Mouse (Mus musculus): ENCODE results near the gene Slc2a6. TPM values are rescaled to one million over a fixed set of nuclear protein-coding genes. Genes with fewer than 3 reads are reported as not detected.

Gene Slc2a6
- polyA plus RNA-seq, 1 experiment from 2014 or later, result 0.59 TPM

DNA sequence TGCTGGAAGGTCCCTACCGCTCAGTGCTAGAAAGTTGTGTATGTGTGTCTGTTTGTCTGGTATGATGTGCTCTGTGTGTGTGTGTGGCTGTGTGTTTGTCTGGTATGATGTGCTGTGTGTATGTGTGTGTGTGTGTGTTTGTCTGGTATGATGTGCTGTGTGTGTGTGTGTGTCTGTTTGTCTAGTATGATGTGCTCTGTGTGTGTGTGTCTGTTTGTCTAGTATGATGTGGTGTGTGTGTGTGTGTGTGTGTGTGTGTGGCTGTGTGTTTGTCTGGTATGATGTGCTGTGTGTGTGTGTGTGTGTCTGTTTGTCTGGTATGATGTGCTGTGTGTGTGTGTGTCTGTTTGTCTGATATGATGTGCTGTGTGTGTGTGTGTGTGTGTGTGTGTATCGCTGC lies 8.3 kb downstream of the Slc2a6 start:
- ATAC-seq, result no peak
- peaks cover 54% of the 10 kb centered on the region for H3K36me3 ChIP-seq (ENCODE audit: control insufficient read depth, insufficient read depth)
- H3K4me3 ChIP-seq (ENCODE audit: low read depth, low read length), result no peak overlapping the region
- H3K9ac ChIP-seq (ENCODE audit: low read depth, low read length), result no peak overlapping the region
- no peak for TF ChIP-seq CTCF (IDR thresholded peaks at IDR 0.05; ENCODE audit: low read depth)
- no peaks in the 10 kb centered on the region for H3K27me3 ChIP-seq (replicated peaks; ENCODE audit: control insufficient read depth, insufficient read depth, low read length)
- no peak overlapping the region for H3K4me2 ChIP-seq (replicated peaks; ENCODE audit: low read depth)
- H3K4me1 ChIP-seq (replicated peaks; ENCODE audit: control insufficient read depth, insufficient read depth, low read length), result no peaks in the 10 kb centered on the region
- H3K9me3 ChIP-seq (ENCODE audit: control insufficient read depth), result no peaks in the 10 kb centered on the region
- no peak overlapping the region for H3K27ac ChIP-seq (ENCODE audit: low read depth, low read length)
- 90% methylated on average over 2 of the region's 2 CpGs for WGBS

DNA sequence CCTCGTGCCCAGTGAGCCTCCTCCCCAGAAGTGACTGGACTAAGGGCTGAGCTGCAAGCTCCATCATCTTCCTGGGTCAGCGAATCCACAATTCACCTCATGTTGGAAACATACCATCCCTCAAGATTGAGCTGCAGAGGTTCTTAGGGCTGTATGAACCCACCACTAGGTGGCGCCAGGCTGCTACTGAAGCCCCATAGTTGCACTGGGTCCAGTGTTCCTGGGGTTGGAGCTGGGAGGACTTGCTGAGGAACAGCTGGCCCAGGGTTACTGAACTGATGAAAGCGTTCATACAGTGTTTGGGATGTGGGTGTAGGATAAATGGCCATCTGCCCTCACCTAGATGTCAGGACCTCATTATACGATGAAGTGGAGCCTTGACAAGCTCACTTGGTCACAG lies 10.0 kb downstream of the Slc2a6 start:
- peak; percentile 95 for TF ChIP-seq CTCF (IDR thresholded peaks at IDR 0.05; ENCODE audit: low read depth)
- no peak overlapping the region for H3K4me2 ChIP-seq (replicated peaks; ENCODE audit: low read depth)
- WGBS, result 54% methylated on average over 5 of the region's 5 CpGs
- no peaks in the 10 kb centered on the region for H3K4me1 ChIP-seq (replicated peaks; ENCODE audit: control insufficient read depth, insufficient read depth, low read length)
- H3K36me3 ChIP-seq (ENCODE audit: control insufficient read depth, insufficient read depth), result peaks cover 67% of the 10 kb centered on the region
- peak; percentile 46 for ATAC-seq
- H3K27me3 ChIP-seq (replicated peaks; ENCODE audit: control insufficient read depth, insufficient read depth, low read length), result no peaks in the 10 kb centered on the region
- no peak overlapping the region for H3K27ac ChIP-seq (ENCODE audit: low read depth, low read length)
- no peaks in the 10 kb centered on the region for H3K9me3 ChIP-seq (ENCODE audit: control insufficient read depth)
- no peak overlapping the region for H3K4me3 ChIP-seq (ENCODE audit: low read depth, low read length)
- no peak overlapping the region for H3K9ac ChIP-seq (ENCODE audit: low read depth, low read length)

DNA sequence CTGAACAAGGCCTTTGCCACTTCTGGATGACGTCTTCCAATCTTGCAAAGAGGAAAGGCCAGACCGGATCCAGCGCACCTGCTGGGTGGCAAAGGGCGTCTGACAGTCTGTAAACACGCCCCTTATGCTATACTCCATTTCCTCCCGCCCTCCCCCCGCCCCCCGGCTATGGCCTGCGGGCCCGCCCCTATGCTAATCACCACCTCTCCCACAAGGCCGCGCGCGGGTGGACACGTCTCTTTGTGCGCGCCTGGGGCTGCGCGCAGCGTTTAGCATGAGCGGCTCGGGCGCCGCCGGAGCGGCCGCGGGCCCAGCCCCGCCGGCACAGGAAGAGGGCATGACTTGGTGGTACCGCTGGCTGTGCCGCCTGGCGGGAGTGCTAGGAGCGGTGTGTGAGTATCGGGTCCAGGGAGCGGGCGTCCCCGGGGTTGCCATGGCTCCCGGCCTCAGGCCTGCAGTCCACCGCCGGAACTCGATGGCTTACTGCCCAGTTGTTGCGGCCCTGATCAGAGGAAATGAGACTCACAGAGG lies 18.0 kb downstream of the Slc2a6 start, which contains the start of gene Cacfd1:
TSS of gene Cacfd1 (plus strand) at position 213 of the 531 bp plus-strand sequence.
- peak within 1 kb of the TSS; percentile 74 for H3K4me3 ChIP-seq (ENCODE audit: low read depth, low read length)
- peak within 1 kb of the TSS; percentile 86 for H3K9ac ChIP-seq (ENCODE audit: low read depth, low read length)
- H3K9me3 ChIP-seq (ENCODE audit: control insufficient read depth), result no peaks in the 10 kb centered on the region
- peaks cover 6% of the 10 kb centered on the region; the same call in 1 of the 2 replicates for H3K4me1 ChIP-seq (replicated peaks; ENCODE audit: control insufficient read depth, insufficient read depth, low read length)
- peak; percentile 31; the same call in 1 of the 2 replicates for TF ChIP-seq CTCF (IDR thresholded peaks at IDR 0.05; ENCODE audit: low read depth)
- WGBS, result under 1% methylated on average over 43 of the region's 43 CpGs
- H3K36me3 ChIP-seq (ENCODE audit: control insufficient read depth, insufficient read depth), result peaks cover 16% of the 10 kb centered on the region; the same call in 1 of the 2 replicates
- ATAC-seq, result peak; percentile 97
- H3K27me3 ChIP-seq (replicated peaks; ENCODE audit: control insufficient read depth, insufficient read depth, low read length), result no peaks in the 10 kb centered on the region
- H3K27ac ChIP-seq (ENCODE audit: low read depth, low read length), result peak within 1 kb of the TSS; percentile 82
- peak within 1 kb of the TSS; percentile 74 for H3K4me2 ChIP-seq (replicated peaks; ENCODE audit: low read depth)

DNA sequence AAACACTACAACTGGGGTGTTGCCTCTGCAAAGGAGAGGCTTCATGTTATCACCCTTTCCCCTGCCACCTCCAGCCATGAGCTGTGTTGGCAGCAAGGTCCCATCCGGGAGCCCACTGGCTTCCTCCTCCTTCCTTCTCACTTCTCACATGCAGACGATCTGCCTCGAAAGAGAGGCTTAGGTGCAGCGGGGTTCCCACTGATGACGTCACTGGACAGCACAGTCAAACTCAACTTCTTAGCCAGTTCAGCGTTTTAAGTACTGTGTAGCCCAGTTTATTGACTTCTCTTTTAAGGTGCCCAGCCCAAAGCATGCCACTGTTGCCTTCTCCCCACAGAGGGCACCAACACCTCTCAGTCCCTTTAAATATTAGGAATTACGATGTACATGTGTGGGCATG lies 20.1 kb downstream of the Slc2a6 start:
- Histone ChIP-seq H3K9ac (ENCODE audit: low read depth, low read length) (no peak overlapping the region), H3K27ac (ENCODE audit: low read depth, low read length) (no peak overlapping the region), H3K4me2 (replicated peaks; ENCODE audit: low read depth) (no peak overlapping the region), H3K36me3 (ENCODE audit: control insufficient read depth, insufficient read depth) (no peaks in the 10 kb centered on the region), H3K27me3 (replicated peaks; ENCODE audit: control insufficient read depth, insufficient read depth, low read length) (no peaks in the 10 kb centered on the region), H3K4me3 (ENCODE audit: low read depth, low read length) (no peak overlapping the region), H3K9me3 (ENCODE audit: control insufficient read depth) (no peaks in the 10 kb centered on the region), H3K4me1 (replicated peaks; ENCODE audit: control insufficient read depth, insufficient read depth, low read length) (peaks cover 6% of the 10 kb centered on the region; the same call in 1 of the 2 replicates)
- WGBS, result 68% methylated on average over 7 of the region's 7 CpGs
- no peak for ATAC-seq
- TF ChIP-seq CTCF (IDR thresholded peaks at IDR 0.05; ENCODE audit: low read depth), result no peak

DNA sequence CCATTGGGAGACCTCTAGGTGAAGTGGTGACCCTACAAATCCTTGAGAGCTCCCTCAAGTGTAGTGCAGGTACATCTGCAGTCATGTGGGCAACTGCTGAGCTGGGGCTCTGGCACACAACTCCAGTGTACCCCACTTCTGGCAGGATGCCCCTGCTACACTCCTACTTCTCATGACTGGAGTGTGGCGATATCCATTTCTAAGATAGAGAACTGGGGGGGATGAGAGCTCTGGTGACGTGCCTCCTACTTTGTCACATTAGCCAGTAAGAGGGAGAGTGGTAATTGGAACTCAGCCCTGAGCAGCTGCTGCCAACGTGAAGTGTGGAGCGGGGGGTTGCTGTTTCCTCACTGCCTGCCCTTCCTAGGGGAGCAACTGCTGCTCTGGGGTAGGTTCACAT lies 21.5 kb downstream of the Slc2a6 start:
- no peaks in the 10 kb centered on the region for H3K9me3 ChIP-seq (ENCODE audit: control insufficient read depth)
- no peaks in the 10 kb centered on the region for H3K36me3 ChIP-seq (ENCODE audit: control insufficient read depth, insufficient read depth)
- no peak overlapping the region for H3K9ac ChIP-seq (ENCODE audit: low read depth, low read length)
- 70% methylated on average over 4 of the region's 4 CpGs for WGBS
- H3K27me3 ChIP-seq (replicated peaks; ENCODE audit: control insufficient read depth, insufficient read depth, low read length), result no peaks in the 10 kb centered on the region
- H3K4me3 ChIP-seq (ENCODE audit: low read depth, low read length), result no peak overlapping the region
- no peak overlapping the region for H3K27ac ChIP-seq (ENCODE audit: low read depth, low read length)
- peaks cover 5% of the 10 kb centered on the region; the same call in 1 of the 2 replicates for H3K4me1 ChIP-seq (replicated peaks; ENCODE audit: control insufficient read depth, insufficient read depth, low read length)
- no peak overlapping the region for H3K4me2 ChIP-seq (replicated peaks; ENCODE audit: low read depth)
- TF ChIP-seq CTCF (IDR thresholded peaks at IDR 0.05; ENCODE audit: low read depth), result no peak
- no peak for ATAC-seq

DNA sequence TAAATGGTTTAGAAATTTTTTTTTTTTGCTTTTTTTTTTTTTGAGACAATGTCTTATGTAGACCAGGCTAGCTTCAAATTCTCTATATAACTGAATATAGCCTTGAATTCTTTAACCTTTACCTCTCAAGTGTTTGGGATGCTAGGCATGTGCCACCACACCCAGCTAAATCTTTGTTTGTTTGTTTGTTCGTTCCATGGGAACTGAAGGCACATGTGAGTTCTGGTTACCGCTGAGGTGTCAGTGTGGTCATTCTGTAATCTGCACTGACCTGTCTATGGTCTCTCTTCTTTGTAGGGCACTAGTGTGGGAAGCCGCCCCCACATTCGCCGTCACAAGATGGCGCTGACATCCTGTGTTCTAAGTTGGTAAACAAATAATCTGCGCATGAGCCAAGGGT lies 29.8 kb downstream of the Slc2a6 start:
- Histone ChIP-seq H3K4me2 (replicated peaks; ENCODE audit: low read depth) (no peak overlapping the region), H3K9ac (ENCODE audit: low read depth, low read length) (no peak overlapping the region), H3K4me3 (ENCODE audit: low read depth, low read length) (no peak overlapping the region), H3K27me3 (replicated peaks; ENCODE audit: control insufficient read depth, insufficient read depth, low read length) (no peaks in the 10 kb centered on the region), H3K36me3 (ENCODE audit: control insufficient read depth, insufficient read depth) (no peaks in the 10 kb centered on the region), H3K9me3 (ENCODE audit: control insufficient read depth) (no peaks in the 10 kb centered on the region), H3K27ac (ENCODE audit: low read depth, low read length) (no peak overlapping the region), H3K4me1 (replicated peaks; ENCODE audit: control insufficient read depth, insufficient read depth, low read length) (no peaks in the 10 kb centered on the region)
- no peak for TF ChIP-seq CTCF (IDR thresholded peaks at IDR 0.05; ENCODE audit: low read depth)
- no peak for ATAC-seq
- WGBS, result 90% methylated on average over 7 of the region's 7 CpGs
